Mouse (Mus musculus) stomach, embryonic 15.5 days (tissue): Measurements from ENCODE around the gene Adam10. TPM values are rescaled to one million over a fixed set of nuclear protein-coding genes. Genes with fewer than 3 reads are reported as not detected.
A peak's percentile ranks its signal among the peaks of the same experiment; 100 is the strongest.

Experiments used
- ATAC-seq: fragments of 200-750 bp; cut with Nextera tagmentation; 2 replicates; pipeline ENCODE4 v1.8.0; 2017; ENCODE audit warnings: low read depth, moderate number of reproducible peaks, moderate TSS enrichment; ENCODE audit not compliant: insufficient read depth, low FRiP score
- H3K27ac ChIP-seq: fragments of 300-500 bp; sonication (generic); 2 replicates; pipeline ENCODE4 v1.5.1; 2015; ENCODE audit warnings: mild to moderate bottlenecking, inconsistent platforms
- H3K27me3 ChIP-seq: fragments of 300-500 bp; sonication (generic); replicated peaks from 2 replicates; pipeline ENCODE4 v1.6.1; 2015; ENCODE audit warnings: inconsistent platforms
- H3K36me3 ChIP-seq: fragments of 300-500 bp; sonication (generic); 2 replicates; pipeline ENCODE4 v1.6.1; 2015; ENCODE audit warnings: inconsistent platforms
- H3K4me1 ChIP-seq: fragments of 300-500 bp; sonication (generic); 2 replicates; pipeline ENCODE4 v1.6.1; 2015; ENCODE audit warnings: inconsistent platforms
- H3K4me2 ChIP-seq: fragments of 300-500 bp; sonication (generic); 2 replicates; pipeline ENCODE4 v1.6.1; 2015; ENCODE audit warnings: mild to moderate bottlenecking, inconsistent platforms
- H3K4me3 ChIP-seq: fragments of 300-500 bp; sonication (generic); replicated peaks from 2 replicates; pipeline ENCODE4 v1.5.1; 2015; ENCODE audit warnings: inconsistent platforms
- H3K9ac ChIP-seq: fragments of 300-500 bp; sonication (generic); 2 replicates; pipeline ENCODE4 v1.6.1; 2015; ENCODE audit warnings: inconsistent platforms
- H3K9me3 ChIP-seq: fragments of 300-500 bp; sonication (generic); 2 replicates; pipeline ENCODE4 v1.6.1; 2016; ENCODE audit warnings: inconsistent platforms
- WGBS: fragments of 180-500 bp; shearing (Covaris S2); methylation state at CpG from one replicate; pipeline ENCODE4 v1.1.7; 2015; 5-methylcytosine and 5-hydroxymethylcytosine counted together
- polyA plus RNA-seq: library from polyadenylated mRNA; unstranded; fragments of >200 nt; fragmentation: Nextera tagmentation; extraction: Ambion mirVana; gene quantifications from 2 replicates; pipeline ENCODE4 v1.2.1, GENCODE M21; 2015

Adam10 gene
- polyA plus RNA-seq, 1 experiment from 2014 or later: 85.4 TPM

DNA sequence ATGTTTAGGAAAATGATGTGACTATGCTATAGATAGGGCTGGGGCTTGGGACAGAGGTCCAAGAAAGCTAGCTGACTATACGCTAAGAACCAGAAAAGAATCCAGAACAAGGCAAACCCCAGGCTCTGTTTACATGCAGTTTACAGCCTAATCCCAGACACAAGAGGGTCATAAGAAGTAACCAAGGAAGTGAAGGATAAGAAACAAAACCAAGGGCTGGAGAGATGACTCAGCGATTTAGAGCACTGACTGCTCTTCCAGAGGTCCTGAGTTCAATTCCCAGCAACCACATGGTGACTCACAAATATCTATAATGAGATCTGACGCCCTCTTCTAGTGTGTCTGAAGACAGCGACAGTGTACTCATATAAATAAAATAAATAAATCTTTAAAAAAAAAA lies 3.7 kb upstream of the Adam10 start:
- no peak for ATAC-seq
- Histone ChIP-seq H3K27me3 (no peaks in the 10 kb centered on the region), H3K4me2 (no peak overlapping the region), H3K4me1 (no peaks in the 10 kb centered on the region), H3K4me3 (no peak overlapping the region), H3K27ac (no peak overlapping the region), H3K36me3 (no peaks in the 10 kb centered on the region), H3K9me3 (no peaks in the 10 kb centered on the region), H3K9ac (no peak overlapping the region)
- WGBS: 73% methylated on average over 4 of the region's 4 CpGs

DNA sequence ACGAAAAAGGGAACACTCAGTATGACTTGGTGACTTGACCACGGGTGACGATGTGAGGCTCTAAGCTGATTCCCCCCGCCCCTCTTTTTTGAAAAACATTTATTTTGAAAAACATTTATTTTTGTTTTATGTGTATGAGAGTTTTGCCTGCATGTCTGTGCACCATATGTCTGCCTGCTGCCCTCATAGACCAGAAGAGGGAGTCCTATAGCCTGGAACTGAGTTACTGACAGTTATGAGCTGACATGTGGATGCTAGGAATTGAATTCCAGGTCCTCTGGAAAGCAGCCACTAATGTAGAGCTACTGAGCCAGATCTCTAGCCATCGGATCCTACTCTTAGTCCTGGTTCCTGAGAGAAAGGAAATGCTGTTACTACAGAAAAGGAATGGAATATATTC lies 2.8 kb upstream of the Adam10 start:
- ATAC-seq: no peak
- Histone ChIP-seq H3K9ac (no peak overlapping the region), H3K27me3 (no peaks in the 10 kb centered on the region), H3K27ac (no peak overlapping the region), H3K9me3 (no peaks in the 10 kb centered on the region), H3K36me3 (no peaks in the 10 kb centered on the region), H3K4me1 (no peaks in the 10 kb centered on the region), H3K4me3 (no peak overlapping the region), H3K4me2 (no peak overlapping the region)
- 86% methylated on average over 5 of the region's 5 CpGs for WGBS

- peak; percentile 36 for ATAC-seq
- under 1% methylated on average over 100 of the region's 103 CpGs for WGBS
- H3K9ac ChIP-seq: peak overlapping the region; percentile 95
These were observed 615 bp downstream of the Adam10 start for GRCm38 (mm10) chr9:70679132-70680091.

DNA sequence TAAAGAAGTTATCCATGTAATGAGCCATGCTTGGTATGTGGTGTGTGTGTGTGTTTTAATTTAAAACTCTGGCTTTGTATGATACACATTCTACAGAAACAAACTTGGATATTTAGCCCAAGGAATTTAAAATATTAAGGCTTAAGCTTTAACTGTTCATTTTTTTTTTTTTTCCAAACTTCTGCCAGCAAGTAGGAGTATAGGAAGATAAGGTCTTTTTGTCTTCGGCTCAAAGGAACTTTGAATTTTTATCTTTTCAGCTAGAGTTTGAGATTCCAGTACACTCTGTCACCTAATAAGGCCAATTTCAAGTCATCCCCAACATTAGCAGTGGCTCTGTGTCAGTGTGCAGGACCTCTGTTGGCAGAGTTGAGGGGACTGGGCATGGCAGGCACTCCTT lies 3.4 kb downstream of the Adam10 start:
- no peak for ATAC-seq
- Histone ChIP-seq H3K9ac (no peak overlapping the region), H3K27me3 (no peaks in the 10 kb centered on the region), H3K4me3 (no peak overlapping the region), H3K4me1 (peaks cover 2% of the 10 kb centered on the region; the same call in 1 of the 2 replicates), H3K4me2 (no peak overlapping the region), H3K9me3 (no peaks in the 10 kb centered on the region), H3K27ac (no peak overlapping the region), H3K36me3 (no peaks in the 10 kb centered on the region)
- 29% methylated on average over 1 of the region's 1 CpGs for WGBS

More at GRCm38 (mm10) chr9:70679132-70680091, 615 bp downstream of the Adam10 start:
- H3K27me3 ChIP-seq: no peaks in the 10 kb centered on the region
- peak overlapping the region; percentile 97 for H3K4me3 ChIP-seq
- H3K36me3 ChIP-seq: no peaks in the 10 kb centered on the region
- peaks cover 2% of the 10 kb centered on the region; the same call in 1 of the 2 replicates for H3K4me1 ChIP-seq
- peak overlapping the region; percentile 64 for H3K4me2 ChIP-seq
- no peaks in the 10 kb centered on the region for H3K9me3 ChIP-seq
- H3K27ac ChIP-seq: peak overlapping the region; percentile 98

DNA sequence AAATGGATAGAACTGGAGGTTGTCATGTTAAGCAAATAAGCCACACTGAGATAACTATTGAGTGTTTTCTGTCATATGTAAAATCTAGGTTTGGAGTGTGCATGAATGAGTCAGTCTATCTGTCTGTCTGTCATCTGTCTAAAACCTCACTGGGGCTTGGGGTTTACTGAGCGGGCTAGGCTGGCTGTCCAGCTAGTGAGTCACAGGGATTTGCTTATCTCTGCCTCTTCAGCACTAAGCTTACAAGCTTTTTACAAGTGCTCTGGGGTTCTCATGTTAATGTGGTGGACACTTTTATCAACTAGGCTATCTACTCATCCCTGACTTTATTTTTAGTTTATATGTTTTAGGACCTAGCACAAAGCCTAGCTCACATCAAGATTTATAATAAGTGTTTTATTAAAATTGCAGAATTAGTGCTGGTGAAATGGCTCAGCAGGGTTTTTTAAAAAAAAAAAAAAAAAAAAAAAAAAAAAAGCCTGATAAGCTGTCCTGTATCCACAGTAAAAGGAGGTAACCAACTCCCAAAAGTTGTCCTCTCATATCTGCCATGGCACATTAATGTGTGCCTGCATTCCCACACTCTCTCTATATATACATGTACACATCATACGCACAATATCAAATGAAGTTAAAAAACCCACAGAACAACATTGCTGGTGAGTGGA lies 9.6 kb downstream of the Adam10 start:
- Histone ChIP-seq H3K4me1 (no peaks in the 10 kb centered on the region), H3K27me3 (no peaks in the 10 kb centered on the region), H3K4me3 (no peak overlapping the region), H3K27ac (no peak overlapping the region), H3K9me3 (no peaks in the 10 kb centered on the region), H3K9ac (no peak overlapping the region), H3K36me3 (no peaks in the 10 kb centered on the region), H3K4me2 (no peak overlapping the region)
- 78% methylated on average over 2 of the region's 2 CpGs for WGBS
- no peak for ATAC-seq

DNA sequence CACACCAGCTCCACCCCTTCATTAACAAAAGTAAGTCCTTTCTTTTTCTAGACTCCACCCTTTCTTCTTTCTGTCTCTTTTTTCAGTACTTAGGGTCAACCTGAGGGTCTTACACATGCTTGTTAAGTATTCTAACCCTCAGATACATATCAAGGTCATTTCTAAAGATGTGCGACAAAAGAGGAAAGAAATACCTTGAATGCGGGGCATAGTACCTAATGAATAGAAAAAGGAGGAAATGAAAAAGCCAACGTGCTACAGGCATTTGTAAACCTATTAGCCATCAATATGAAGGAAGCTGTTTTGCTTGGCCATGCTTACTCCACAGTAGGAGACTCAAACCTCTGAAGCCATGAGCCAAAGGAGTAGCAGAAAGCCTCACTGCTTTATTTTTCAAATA lies 11.1 kb downstream of the Adam10 start:
- no peaks in the 10 kb centered on the region for H3K9me3 ChIP-seq
- no peak for ATAC-seq
- WGBS: 75% methylated on average over 3 of the region's 3 CpGs
- H3K27me3 ChIP-seq: no peaks in the 10 kb centered on the region
- no peak overlapping the region for H3K4me2 ChIP-seq
- no peak overlapping the region for H3K4me3 ChIP-seq
- no peaks in the 10 kb centered on the region for H3K36me3 ChIP-seq
- H3K9ac ChIP-seq: no peak overlapping the region
- H3K4me1 ChIP-seq: no peaks in the 10 kb centered on the region
- no peak overlapping the region for H3K27ac ChIP-seq

DNA sequence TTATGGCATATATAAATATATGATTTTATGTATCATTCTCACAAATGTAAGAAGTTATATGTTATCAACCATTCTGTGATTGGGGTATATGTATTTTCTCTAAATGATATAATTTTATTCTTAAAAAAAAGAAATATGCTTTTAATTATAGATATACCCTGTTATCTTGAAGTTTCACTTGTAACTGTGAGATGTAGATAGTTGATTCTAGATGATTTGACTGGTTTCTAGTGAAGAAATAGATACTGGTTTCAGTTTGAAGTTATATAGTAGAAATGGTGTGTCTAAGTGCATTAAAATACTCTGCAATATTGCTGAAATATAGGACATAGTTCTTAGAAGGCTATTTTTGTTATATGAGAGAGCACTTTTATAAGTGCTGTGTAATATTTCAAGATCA lies 11.8 kb downstream of the Adam10 start:
- H3K4me2 ChIP-seq: no peak overlapping the region
- H3K4me1 ChIP-seq: no peaks in the 10 kb centered on the region
- H3K27me3 ChIP-seq: no peaks in the 10 kb centered on the region
- no peaks in the 10 kb centered on the region for H3K9me3 ChIP-seq
- H3K27ac ChIP-seq: no peak overlapping the region
- no peak overlapping the region for H3K9ac ChIP-seq
- no peak for ATAC-seq
- H3K36me3 ChIP-seq: no peaks in the 10 kb centered on the region
- no peak overlapping the region for H3K4me3 ChIP-seq

GRCm38 (mm10) chr9:70691772-70692693 lies 13.2 kb downstream of the Adam10 start:
- no peaks in the 10 kb centered on the region for H3K36me3 ChIP-seq
- no peak overlapping the region for H3K9ac ChIP-seq
- ATAC-seq: no peak
- no peak overlapping the region for H3K27ac ChIP-seq
- no peak overlapping the region for H3K4me3 ChIP-seq
- H3K27me3 ChIP-seq: no peaks in the 10 kb centered on the region
- 71% methylated on average over 2 of the region's 2 CpGs for WGBS
- H3K4me2 ChIP-seq: no peak overlapping the region
- H3K9me3 ChIP-seq: no peaks in the 10 kb centered on the region
- H3K4me1 ChIP-seq: no peaks in the 10 kb centered on the region

- H3K4me3 ChIP-seq: no peak overlapping the region
- H3K4me2 ChIP-seq: no peak overlapping the region
- no peak overlapping the region for H3K9ac ChIP-seq
- H3K9me3 ChIP-seq: no peaks in the 10 kb centered on the region
- no peaks in the 10 kb centered on the region for H3K36me3 ChIP-seq
- WGBS: 95% methylated on average over 2 of the region's 2 CpGs
- H3K4me1 ChIP-seq: peaks cover 2% of the 10 kb centered on the region; the same call in 1 of the 2 replicates
- H3K27me3 ChIP-seq: no peaks in the 10 kb centered on the region
- no peak overlapping the region for H3K27ac ChIP-seq
- no peak for ATAC-seq
These were observed 16.9 kb downstream of the Adam10 start for GRCm38 (mm10) chr9:70695723-70696122.

- no peaks in the 10 kb centered on the region for H3K36me3 ChIP-seq
- H3K4me3 ChIP-seq: no peak overlapping the region
- H3K27ac ChIP-seq: no peak overlapping the region
- no peaks in the 10 kb centered on the region for H3K9me3 ChIP-seq
- 61% methylated on average over 1 of the region's 1 CpGs for WGBS
- no peak overlapping the region for H3K9ac ChIP-seq
- peaks cover 2% of the 10 kb centered on the region; the same call in 1 of the 2 replicates for H3K4me1 ChIP-seq
- H3K4me2 ChIP-seq: no peak overlapping the region
- no peak for ATAC-seq
- no peaks in the 10 kb centered on the region for H3K27me3 ChIP-seq
These were observed 19.3 kb downstream of the Adam10 start for GRCm38 (mm10) chr9:70698090-70698489.

- whole genome bisulfite sequencing: 90% methylated on average over 5 of the region's 5 CpGs
- Histone ChIP-seq H3K4me3 (no peak overlapping the region), H3K4me2 (no peak overlapping the region), H3K4me1 (peaks cover 2% of the 10 kb centered on the region; the same call in 1 of the 2 replicates), H3K27ac (no peak overlapping the region), H3K36me3 (0 out of 2 replicates have a peak, but pooled peaks cover 8% of the 10 kb centered on the region), H3K27me3 (no peaks in the 10 kb centered on the region), H3K9me3 (no peaks in the 10 kb centered on the region), H3K9ac (no peak overlapping the region)
- peak; percentile 63; the same call in 1 of the 2 replicates for ATAC-seq
These were observed 24.9 kb downstream of the Adam10 start for GRCm38 (mm10) chr9:70703597-70704203.
